Mouse (Mus musculus) G1E (cell line): ENCODE measurements around the gene Shroom1.

Experiments
- CTCF ChIP-seq: IDR thresholded peaks from 2 replicates; pipeline ENCODE4 v1.5.1; 2012; ENCODE audit warnings: low read depth, low read length, inconsistent platforms, mixed read lengths
- GATA1 ChIP-seq: IDR thresholded peaks from 2 replicates; pipeline ENCODE4 v1.6.1; 2012; ENCODE audit warnings: borderline replicate concordance, low read length, inconsistent platforms, mixed read lengths
- POLR2AphosphoS5 ChIP-seq: IDR thresholded peaks from 2 replicates; pipeline ENCODE4 v1.6.1; 2012; ENCODE audit warnings: low read depth, low read length, inconsistent platforms; ENCODE audit not compliant: insufficient replicate concordance

GRCm38 (mm10) chr11:53503738-53504137, 46.7 kb downstream of the Shroom1 start:
- TF ChIP-seq CTCF, result no peak
- TF ChIP-seq GATA1, result no peak
- TF ChIP-seq POLR2AphosphoS5, result no peak
